Mouse (Mus musculus) C2C12 (cell line): ENCODE results near the gene Gipc2. TPM values are rescaled to one million over a fixed set of nuclear protein-coding genes. Genes with fewer than 3 reads are reported as not detected.

Experiments
- H3K27me3 ChIP-seq: one replicate; pipeline ENCODE4 v1.6.1; 2011; ENCODE audit not compliant: control insufficient read depth, insufficient read depth, insufficient read length
- H3K36me3 ChIP-seq: one replicate; pipeline ENCODE4 v1.6.1; 2011; ENCODE audit not compliant: control insufficient read depth, insufficient read depth
- H3K4me3 ChIP-seq: one replicate; pipeline ENCODE4 v1.5.1; 2011; ENCODE audit warnings: mild to moderate bottlenecking, control low read depth; ENCODE audit not compliant: poor library complexity, insufficient read depth, severe bottlenecking
- H3K79me2 ChIP-seq: one replicate; pipeline ENCODE4 v1.6.1; 2011; ENCODE audit not compliant: control insufficient read depth, insufficient read depth
- H3K79me3 ChIP-seq: one replicate; pipeline ENCODE4 v1.6.1; 2011; ENCODE audit warnings: low read depth, control low read depth
- H3ac ChIP-seq: one replicate; pipeline ENCODE3; 2011; ENCODE audit warnings: low read depth; ENCODE audit not compliant: control insufficient read depth, insufficient read length
- CEBPB ChIP-seq: IDR thresholded peaks from one replicate; pipeline ENCODE4 v1.6.1; 2011; ENCODE audit warnings: low read depth, mild to moderate bottlenecking, control low read depth, moderate library complexity
- CTCF ChIP-seq: IDR thresholded peaks from one replicate; pipeline ENCODE4 v1.5.1; 2011; ENCODE audit not compliant: control insufficient read depth, insufficient read depth, insufficient read length
- FOSL1 ChIP-seq: IDR thresholded peaks from one replicate; pipeline ENCODE4 v1.8.0; 2011; ENCODE audit warnings: mild to moderate bottlenecking, low read length; ENCODE audit not compliant: poor library complexity, insufficient read depth, severe bottlenecking
- MAX ChIP-seq: IDR thresholded peaks from one replicate; pipeline ENCODE4 v1.6.1; 2011; ENCODE audit warnings: mild to moderate bottlenecking, control low read depth
- MYOD1 ChIP-seq: IDR thresholded peaks from one replicate; pipeline ENCODE4 v1.6.1; 2011; ENCODE audit warnings: low read depth; ENCODE audit not compliant: control insufficient read depth, insufficient read length
- MYOG ChIP-seq: IDR thresholded peaks from one replicate; pipeline ENCODE4 v1.6.1; 2011; ENCODE audit not compliant: control insufficient read depth, insufficient read length; ENCODE audit errors: extremely low read depth
- USF1 ChIP-seq: IDR thresholded peaks from one replicate; pipeline ENCODE4 v1.6.1; 2011; ENCODE audit warnings: low read depth, mild to moderate bottlenecking, control low read depth, moderate library complexity
- polyA plus RNA-seq: library from polyadenylated mRNA; unstranded; fragments of >200 nt; fragmentation: generic; extraction: Trizol; gene quantifications from one replicate; pipeline ENCODE4 v1.2.1, GENCODE M21; 2012; ENCODE audit warnings: missing spikeins

Gipc2 gene
- polyA plus RNA-seq, 1 experiment = 1.2 TPM

- Histone ChIP-seq H3K36me3 (no peaks in the 10 kb centered on the region), H3ac (no peak overlapping the region), H3K79me2 (no peaks in the 10 kb centered on the region), H3K27me3 (no peaks in the 10 kb centered on the region), H3K79me3 (no peaks in the 10 kb centered on the region), H3K4me3 (no peak overlapping the region)
- no peak for TF ChIP-seq MAX
- TF ChIP-seq CEBPB = no peak
- TF ChIP-seq MYOD1 = no peak
- TF ChIP-seq USF1 = no peak
- TF ChIP-seq MYOG = no peak
- TF ChIP-seq CTCF = no peak
- TF ChIP-seq FOSL1 = no peak
Measured at GRCm38 (mm10) chr3:152114222-152114621, 51.8 kb downstream of the Gipc2 start.

DNA sequence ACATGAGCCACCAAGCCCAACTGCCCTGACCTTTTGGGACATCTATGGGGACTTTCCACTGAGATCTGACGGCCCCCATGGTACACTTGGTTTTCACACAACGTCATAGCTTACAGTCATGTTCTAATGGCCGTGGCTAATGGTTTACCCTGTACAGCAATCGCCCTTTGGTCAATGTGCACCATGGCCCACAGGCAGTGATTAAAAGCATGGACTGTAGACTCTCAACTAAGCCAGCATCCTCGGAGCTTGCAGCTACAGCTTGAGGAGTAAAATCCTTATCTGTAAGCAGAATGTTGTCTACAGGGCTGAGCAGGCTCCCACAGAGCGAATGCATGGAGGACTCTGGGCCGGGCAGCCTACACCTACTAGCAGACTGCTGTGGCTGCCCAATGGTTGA is 52.5 kb downstream of the Gipc2 start:
- H3K36me3 ChIP-seq = no peaks in the 10 kb centered on the region
- H3K79me2 ChIP-seq = no peaks in the 10 kb centered on the region
- no peaks in the 10 kb centered on the region for H3K79me3 ChIP-seq
- no peaks in the 10 kb centered on the region for H3K27me3 ChIP-seq
- no peak overlapping the region for H3ac ChIP-seq
- TF ChIP-seq CEBPB (no peak), FOSL1 (no peak), MYOG (no peak), MYOD1 (no peak), MAX (no peak), USF1 (no peak), CTCF (no peak)
- H3K4me3 ChIP-seq = no peak overlapping the region

- no peaks in the 10 kb centered on the region for H3K27me3 ChIP-seq
- TF ChIP-seq FOSL1 (no peak), CEBPB (no peak), MYOG (no peak), CTCF (no peak), MAX (no peak), USF1 (no peak)
- no peaks in the 10 kb centered on the region for H3K36me3 ChIP-seq
- no peaks in the 10 kb centered on the region for H3K79me3 ChIP-seq
- no peak overlapping the region for H3K4me3 ChIP-seq
- H3K79me2 ChIP-seq = no peaks in the 10 kb centered on the region
- no peak overlapping the region for H3ac ChIP-seq
Measured at GRCm38 (mm10) chr3:152112664-152113063, 53.4 kb downstream of the Gipc2 start.

- TF ChIP-seq USF1 = no peak
- no peak for TF ChIP-seq MAX
- H3K36me3 ChIP-seq = no peaks in the 10 kb centered on the region
- no peak overlapping the region for H3K4me3 ChIP-seq
- peak overlapping the region; percentile 29 for H3ac ChIP-seq
- no peaks in the 10 kb centered on the region for H3K27me3 ChIP-seq
- H3K79me3 ChIP-seq = no peaks in the 10 kb centered on the region
- no peaks in the 10 kb centered on the region for H3K79me2 ChIP-seq
Measured at GRCm38 (mm10) chr3:152111482-152111881, 54.5 kb downstream of the Gipc2 start.

DNA sequence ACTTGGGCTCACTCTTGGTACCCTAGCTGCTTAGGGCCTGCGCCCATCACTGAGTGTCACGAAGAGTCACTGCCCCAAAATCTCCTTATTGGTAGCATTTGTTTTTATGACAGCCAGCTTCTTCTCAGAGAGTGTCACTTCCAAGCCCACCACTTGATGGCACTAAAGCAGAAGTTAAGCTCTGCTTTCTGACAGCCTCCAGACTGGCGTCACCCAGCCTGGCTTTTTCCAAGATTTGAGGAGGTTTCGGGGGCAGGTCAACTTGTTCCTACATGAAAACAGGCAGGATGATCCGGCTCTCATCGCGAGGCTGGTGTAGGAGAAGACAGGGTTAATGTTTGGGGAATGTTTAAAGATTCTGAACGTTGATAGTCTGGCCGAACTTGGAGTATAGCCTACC is 54.9 kb downstream of the Gipc2 start:
- H3K36me3 ChIP-seq = no peaks in the 10 kb centered on the region
- H3K27me3 ChIP-seq = no peaks in the 10 kb centered on the region
- no peak overlapping the region for H3K4me3 ChIP-seq
- H3ac ChIP-seq = peak overlapping the region; percentile 29
- H3K79me2 ChIP-seq = no peaks in the 10 kb centered on the region
- no peak for TF ChIP-seq MAX
- no peak for TF ChIP-seq MYOG
- TF ChIP-seq FOSL1 = no peak
- TF ChIP-seq CTCF = peak; percentile 45
- no peaks in the 10 kb centered on the region for H3K79me3 ChIP-seq

DNA sequence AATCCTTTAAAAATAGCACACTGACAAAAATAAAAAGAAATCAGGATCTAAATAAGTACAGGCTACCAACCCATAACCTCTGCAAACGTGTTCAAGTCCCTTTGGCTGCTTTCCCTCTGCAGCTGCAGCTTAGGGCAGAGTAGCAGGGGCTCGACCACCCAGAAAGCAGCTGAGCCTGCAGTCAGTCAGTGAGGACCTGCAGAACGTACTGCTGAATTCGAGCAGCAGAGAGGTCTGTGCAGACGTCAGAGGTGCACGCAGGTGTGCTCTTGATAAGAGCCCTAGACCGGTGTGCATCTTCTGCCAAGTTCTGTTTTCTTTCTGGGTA is 56.8 kb downstream of the Gipc2 start:
- Histone ChIP-seq H3K79me3 (no peaks in the 10 kb centered on the region), H3K27me3 (no peaks in the 10 kb centered on the region), H3ac (no peak overlapping the region), H3K36me3 (no peaks in the 10 kb centered on the region), H3K4me3 (no peak overlapping the region), H3K79me2 (no peaks in the 10 kb centered on the region)
- TF ChIP-seq FOSL1 (no peak), MYOD1 (no peak), CEBPB (no peak), USF1 (no peak), MAX (no peak), CTCF (no peak), MYOG (no peak)
